Mouse (Mus musculus) liver, embryonic 14.5 days (tissue): ENCODE results near the gene Muc5ac.

ENCODE experiments used
- CTCF ChIP-seq: IDR thresholded peaks from 2 replicates; pipeline ENCODE4 v1.5.1; 2016; ENCODE audit warnings: antibody characterized with exemption, low read depth, control low read depth
- EP300 ChIP-seq: IDR thresholded peaks from 2 replicates; pipeline ENCODE4 v1.6.1; 2016; ENCODE audit warnings: antibody characterized with exemption, low read depth

DNA sequence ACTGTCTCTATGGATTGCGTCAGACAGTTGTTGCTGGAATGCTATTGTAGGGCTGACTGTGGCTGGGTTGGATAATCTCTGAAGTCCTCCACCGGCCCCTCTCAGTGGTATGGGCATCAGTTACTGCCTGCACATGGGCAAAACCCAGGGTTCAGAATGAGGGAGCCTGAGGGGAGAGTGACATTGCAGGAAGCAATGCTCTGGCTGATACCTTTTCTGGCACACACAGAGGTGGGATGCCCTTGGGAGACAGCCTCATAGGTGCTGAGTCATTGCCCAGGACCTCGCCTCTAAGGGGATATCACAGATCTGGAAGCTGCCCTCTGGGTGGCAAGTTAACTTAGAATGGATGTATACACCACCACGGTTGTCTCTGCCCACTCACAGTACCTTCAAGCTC, 24.5 kb downstream of the Muc5ac start:
- TF ChIP-seq CTCF: no peak
- TF ChIP-seq EP300: no peak
